Comparison of ENCODE assay signal across 8 mouse cellular contexts in the genomic region with DNA sequence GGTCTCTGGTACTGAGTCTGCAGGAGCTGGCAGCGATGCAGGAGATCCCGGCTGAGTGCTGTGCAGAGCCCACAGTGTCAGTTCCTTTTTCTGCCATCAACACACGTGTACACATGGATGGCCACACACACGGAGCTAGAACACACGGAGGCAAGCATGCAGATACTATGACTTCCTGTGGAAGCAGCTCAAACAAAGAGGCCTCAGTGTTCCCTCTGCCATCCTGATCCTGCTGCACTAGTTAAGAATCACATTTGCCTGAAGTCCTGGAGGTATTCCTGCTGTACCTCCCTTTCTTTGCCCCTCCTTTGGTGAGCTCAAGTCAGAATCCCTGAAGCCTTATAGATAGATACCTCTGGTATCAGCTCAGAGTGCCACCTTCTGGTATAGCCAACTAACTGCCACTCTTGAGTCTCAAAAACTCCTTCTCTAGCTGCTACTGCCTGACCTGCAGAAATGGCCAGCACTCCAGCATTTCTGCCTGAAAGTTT.
DNase-seq lines count a peak whose midpoint lies in the region; ATAC-seq and TF ChIP-seq lines count a peak whose summit lies in the region.

No protein-coding gene starts in this region.

- H3K4me3 ChIP-seq in lung, postnatal 0 days (ENCODE audit: low read depth, low read length): no peak overlapping the region

- TF ChIP-seq CTCF in brain, embryonic 14.5 days (IDR thresholded peaks at IDR 0.05; ENCODE audit: borderline replicate concordance, extremely low read depth, insufficient read depth, insufficient read length): peak; percentile 66; the same call in 1 of the 2 replicates
- peak; percentile 67 for TF ChIP-seq CTCF in lung, postnatal 0 days (IDR thresholded peaks at IDR 0.05)

- H3K4me1 ChIP-seq in lung, postnatal 0 days (ENCODE audit: insufficient read depth, low read depth, low read length): no peaks in the 10 kb centered on the region

- no peaks in the 10 kb centered on the region for H3K27me3 ChIP-seq in lung, postnatal 0 days (replicated peaks; ENCODE audit: insufficient read depth, low read length)

- H3K36me3 ChIP-seq in lung, postnatal 0 days (ENCODE audit: insufficient read depth, low read length): no peaks in the 10 kb centered on the region

- 69% methylated on average over 5 of the region's 5 CpGs for WGBS in lung, postnatal 0 days

- no peak for TF ChIP-seq EP300 in lung, postnatal 0 days (IDR thresholded peaks at IDR 0.05)

- H3K9me3 ChIP-seq in lung, postnatal 0 days (ENCODE audit: low read length): no peaks in the 10 kb centered on the region

- H3K9ac ChIP-seq in lung, postnatal 0 days (replicated peaks; ENCODE audit: low read depth): no peak overlapping the region

- no peak overlapping the region for H3K27ac ChIP-seq in lung, postnatal 0 days (ENCODE audit: low read length)

- no peak for ATAC-seq in lung, postnatal 0 days

- no peak overlapping the region for H3K4me2 ChIP-seq in lung, postnatal 0 days (replicated peaks; ENCODE audit: low read depth, low read length)

- peak; percentile 42 for DNase-seq in layer of hippocampus, adult 9-11 months
- DNase-seq in layer of hippocampus, adult 9-10 months (ENCODE audit: low spot score): no peak
- DNase-seq in brain, embryonic 14.5 days (ENCODE audit: low read depth): peak; percentile 90
- peak; percentile 22 for DNase-seq in embryo, embryonic 11.5 days (ENCODE audit: low read depth, low spot score)
- DNase-seq in lung, postnatal 0 days (ENCODE audit: low spot score): peak; percentile 65
- no peak for DNase-seq in spleen, adult 12 weeks (ENCODE audit: low spot score)
- DNase-seq in ovary, postnatal 10 days (ENCODE audit: low spot score): no peak
- DNase-seq in testis, postnatal 10 days (ENCODE audit: low spot score): no peak

- no peak for TF ChIP-seq POLR2A in brain, embryonic 14.5 days (IDR thresholded peaks at IDR 0.05; ENCODE audit: borderline replicate concordance, extremely low read depth, insufficient read depth, insufficient read length, poor library complexity, severe bottlenecking)

Comparison
In these comparisons a context has a peak if more than half of its experiments do, and no peak if none do; other contexts are left out.
1. DNase-seq: peak in layer of hippocampus, adult 9-11 months (single experiment), brain, embryonic 14.5 days (single experiment), embryo, embryonic 11.5 days (single experiment) and lung, postnatal 0 days (single experiment); none in layer of hippocampus, adult 9-10 months (single experiment), spleen, adult 12 weeks (single experiment), ovary, postnatal 10 days (single experiment) and testis, postnatal 10 days (single experiment).